Mouse (Mus musculus): ENCODE results near the gene Hhat. TPM values are rescaled to one million over a fixed set of nuclear protein-coding genes. Genes with fewer than 3 reads are reported as not detected.

Gene Hhat
- polyA plus RNA-seq, 1 experiment from 2014 or later: 8.0 TPM

GRCm38 (mm10) chr1:192651981-192652605, 118.9 kb downstream of the Hhat start:
- H3K4me2 ChIP-seq (replicated peaks; ENCODE audit: low read depth, low read length): no peak overlapping the region
- H3K4me3 ChIP-seq (ENCODE audit: low read depth, low read length): no peak overlapping the region
- no peak overlapping the region for H3K9ac ChIP-seq (ENCODE audit: low read depth, low read length)
- ATAC-seq (ENCODE audit: low FRiP score) (no peak), DNase-seq (ENCODE audit: low spot score) (no peak)
- no peaks in the 10 kb centered on the region for H3K27me3 ChIP-seq (ENCODE audit: control insufficient read depth, insufficient read depth, low read length)
- 80% methylated on average over 8 of the region's 8 CpGs for WGBS
- H3K36me3 ChIP-seq (ENCODE audit: control insufficient read depth, insufficient read depth, low read length): no peaks in the 10 kb centered on the region
- no peaks in the 10 kb centered on the region for H3K4me1 ChIP-seq (replicated peaks; ENCODE audit: control insufficient read depth, insufficient read depth, low read length)
- H3K27ac ChIP-seq (ENCODE audit: low read depth, low read length): no peak overlapping the region
- H3K9me3 ChIP-seq (ENCODE audit: control insufficient read depth, low read length): no peaks in the 10 kb centered on the region

GRCm38 (mm10) chr1:192650586-192650985, 120.4 kb downstream of the Hhat start:
- Histone ChIP-seq H3K4me3 (ENCODE audit: low read depth, low read length) (no peak overlapping the region), H3K9ac (ENCODE audit: low read depth, low read length) (no peak overlapping the region), H3K36me3 (ENCODE audit: control insufficient read depth, insufficient read depth, low read length) (no peaks in the 10 kb centered on the region), H3K9me3 (ENCODE audit: control insufficient read depth, low read length) (no peaks in the 10 kb centered on the region), H3K4me2 (replicated peaks; ENCODE audit: low read depth, low read length) (no peak overlapping the region), H3K27ac (ENCODE audit: low read depth, low read length) (no peak overlapping the region), H3K27me3 (ENCODE audit: control insufficient read depth, insufficient read depth, low read length) (no peaks in the 10 kb centered on the region), H3K4me1 (replicated peaks; ENCODE audit: control insufficient read depth, insufficient read depth, low read length) (no peaks in the 10 kb centered on the region)
- DNase-seq (ENCODE audit: low spot score) (no peak), ATAC-seq (ENCODE audit: low FRiP score) (no peak)
- 82% methylated on average over 7 of the region's 7 CpGs for WGBS

- 86% methylated on average over 4 of the region's 4 CpGs for WGBS
- H3K4me3 ChIP-seq (ENCODE audit: low read depth, low read length): no peak overlapping the region
- DNase-seq (ENCODE audit: low spot score): no peak
- ATAC-seq (ENCODE audit: low FRiP score): no peak
- H3K4me2 ChIP-seq (replicated peaks; ENCODE audit: low read depth, low read length): no peak overlapping the region
- no peaks in the 10 kb centered on the region for H3K36me3 ChIP-seq (ENCODE audit: control insufficient read depth, insufficient read depth, low read length)
- H3K27ac ChIP-seq (ENCODE audit: low read depth, low read length): no peak overlapping the region
- H3K27me3 ChIP-seq (ENCODE audit: control insufficient read depth, insufficient read depth, low read length): no peaks in the 10 kb centered on the region
- H3K4me1 ChIP-seq (replicated peaks; ENCODE audit: control insufficient read depth, insufficient read depth, low read length): no peaks in the 10 kb centered on the region
- H3K9me3 ChIP-seq (ENCODE audit: control insufficient read depth, low read length): no peaks in the 10 kb centered on the region
- H3K9ac ChIP-seq (ENCODE audit: low read depth, low read length): no peak overlapping the region
Observed at GRCm38 (mm10) chr1:192650023-192650422, 121.0 kb downstream of the Hhat start.

GRCm38 (mm10) chr1:192649233-192649632, 121.8 kb downstream of the Hhat start:
- Histone ChIP-seq H3K9ac (ENCODE audit: low read depth, low read length) (no peak overlapping the region), H3K27me3 (ENCODE audit: control insufficient read depth, insufficient read depth, low read length) (no peaks in the 10 kb centered on the region), H3K36me3 (ENCODE audit: control insufficient read depth, insufficient read depth, low read length) (no peaks in the 10 kb centered on the region), H3K9me3 (ENCODE audit: control insufficient read depth, low read length) (no peaks in the 10 kb centered on the region), H3K4me3 (ENCODE audit: low read depth, low read length) (no peak overlapping the region), H3K4me2 (replicated peaks; ENCODE audit: low read depth, low read length) (no peak overlapping the region), H3K27ac (ENCODE audit: low read depth, low read length) (no peak overlapping the region), H3K4me1 (replicated peaks; ENCODE audit: control insufficient read depth, insufficient read depth, low read length) (no peaks in the 10 kb centered on the region)
- WGBS: 68% methylated on average over 3 of the region's 3 CpGs
- DNase-seq (ENCODE audit: low spot score): no peak
- no peak for ATAC-seq (ENCODE audit: low FRiP score)

GRCm38 (mm10) chr1:192647361-192647760, 123.7 kb downstream of the Hhat start:
- H3K4me3 ChIP-seq (ENCODE audit: low read depth, low read length): no peak overlapping the region
- H3K9me3 ChIP-seq (ENCODE audit: control insufficient read depth, low read length): no peaks in the 10 kb centered on the region
- 63% methylated on average over 2 of the region's 2 CpGs for WGBS
- no peak overlapping the region for H3K9ac ChIP-seq (ENCODE audit: low read depth, low read length)
- DNase-seq (ENCODE audit: low spot score) (no peak), ATAC-seq (ENCODE audit: low FRiP score) (no peak)
- no peaks in the 10 kb centered on the region for H3K4me1 ChIP-seq (replicated peaks; ENCODE audit: control insufficient read depth, insufficient read depth, low read length)
- H3K27me3 ChIP-seq (ENCODE audit: control insufficient read depth, insufficient read depth, low read length): no peaks in the 10 kb centered on the region
- no peak overlapping the region for H3K4me2 ChIP-seq (replicated peaks; ENCODE audit: low read depth, low read length)
- no peaks in the 10 kb centered on the region for H3K36me3 ChIP-seq (ENCODE audit: control insufficient read depth, insufficient read depth, low read length)
- no peak overlapping the region for H3K27ac ChIP-seq (ENCODE audit: low read depth, low read length)

- ATAC-seq (ENCODE audit: low FRiP score): no peak
- Histone ChIP-seq H3K27ac (ENCODE audit: low read depth, low read length) (no peak overlapping the region), H3K9ac (ENCODE audit: low read depth, low read length) (no peak overlapping the region), H3K4me3 (ENCODE audit: low read depth, low read length) (no peak overlapping the region), H3K4me2 (replicated peaks; ENCODE audit: low read depth, low read length) (no peak overlapping the region), H3K4me1 (replicated peaks; ENCODE audit: control insufficient read depth, insufficient read depth, low read length) (no peaks in the 10 kb centered on the region), H3K9me3 (ENCODE audit: control insufficient read depth, low read length) (no peaks in the 10 kb centered on the region), H3K27me3 (ENCODE audit: control insufficient read depth, insufficient read depth, low read length) (no peaks in the 10 kb centered on the region), H3K36me3 (ENCODE audit: control insufficient read depth, insufficient read depth, low read length) (no peaks in the 10 kb centered on the region)
- WGBS: 81% methylated on average over 2 of the region's 2 CpGs
- DNase-seq (ENCODE audit: low spot score): no peak
Observed at GRCm38 (mm10) chr1:192642126-192642525, 128.9 kb downstream of the Hhat start.

GRCm38 (mm10) chr1:192639175-192639574, 131.8 kb downstream of the Hhat start:
- H3K4me2 ChIP-seq (replicated peaks; ENCODE audit: low read depth, low read length): no peak overlapping the region
- H3K4me3 ChIP-seq (ENCODE audit: low read depth, low read length): no peak overlapping the region
- H3K27me3 ChIP-seq (ENCODE audit: control insufficient read depth, insufficient read depth, low read length): no peaks in the 10 kb centered on the region
- no peak overlapping the region for H3K9ac ChIP-seq (ENCODE audit: low read depth, low read length)
- H3K27ac ChIP-seq (ENCODE audit: low read depth, low read length): no peak overlapping the region
- H3K9me3 ChIP-seq (ENCODE audit: control insufficient read depth, low read length): no peaks in the 10 kb centered on the region
- 74% methylated on average over 3 of the region's 3 CpGs for WGBS
- ATAC-seq (ENCODE audit: low FRiP score) (no peak), DNase-seq (ENCODE audit: low spot score) (no peak)
- no peaks in the 10 kb centered on the region for H3K36me3 ChIP-seq (ENCODE audit: control insufficient read depth, insufficient read depth, low read length)
- H3K4me1 ChIP-seq (replicated peaks; ENCODE audit: control insufficient read depth, insufficient read depth, low read length): no peaks in the 10 kb centered on the region

GRCm38 (mm10) chr1:192621843-192622242, 149.2 kb downstream of the Hhat start:
- DNase-seq (ENCODE audit: low spot score): no peak

GRCm38 (mm10) chr1:192613271-192613670, 157.8 kb downstream of the Hhat start:
- 79% methylated on average over 6 of the region's 6 CpGs for WGBS
- no peaks in the 10 kb centered on the region for H3K36me3 ChIP-seq (ENCODE audit: control insufficient read depth, insufficient read depth, low read length)

More at GRCm38 (mm10) chr1:192621843-192622242, 149.2 kb downstream of the Hhat start:
- no peak for ATAC-seq (ENCODE audit: low FRiP score)
- Histone ChIP-seq H3K27me3 (ENCODE audit: control insufficient read depth, insufficient read depth, low read length) (no peaks in the 10 kb centered on the region), H3K4me1 (replicated peaks; ENCODE audit: control insufficient read depth, insufficient read depth, low read length) (no peaks in the 10 kb centered on the region), H3K4me2 (replicated peaks; ENCODE audit: low read depth, low read length) (no peak overlapping the region), H3K9ac (ENCODE audit: low read depth, low read length) (no peak overlapping the region), H3K4me3 (ENCODE audit: low read depth, low read length) (no peak overlapping the region), H3K27ac (ENCODE audit: low read depth, low read length) (no peak overlapping the region), H3K36me3 (ENCODE audit: control insufficient read depth, insufficient read depth, low read length) (no peaks in the 10 kb centered on the region), H3K9me3 (ENCODE audit: control insufficient read depth, low read length) (no peaks in the 10 kb centered on the region)
- 87% methylated on average over 2 of the region's 2 CpGs for WGBS

More at GRCm38 (mm10) chr1:192613271-192613670, 157.8 kb downstream of the Hhat start:
- Histone ChIP-seq H3K27me3 (ENCODE audit: control insufficient read depth, insufficient read depth, low read length) (no peaks in the 10 kb centered on the region), H3K9me3 (ENCODE audit: control insufficient read depth, low read length) (no peaks in the 10 kb centered on the region), H3K4me2 (replicated peaks; ENCODE audit: low read depth, low read length) (no peak overlapping the region), H3K4me1 (replicated peaks; ENCODE audit: control insufficient read depth, insufficient read depth, low read length) (no peaks in the 10 kb centered on the region), H3K4me3 (ENCODE audit: low read depth, low read length) (no peak overlapping the region), H3K27ac (ENCODE audit: low read depth, low read length) (no peak overlapping the region), H3K9ac (ENCODE audit: low read depth, low read length) (no peak overlapping the region)
- ATAC-seq (ENCODE audit: low FRiP score): no peak
- no peak for DNase-seq (ENCODE audit: low spot score)

Data from hindbrain, embryonic 11.5 days (tissue).